Mouse (Mus musculus): ENCODE data around the gene Rapgef5.

Gene Rapgef5

DNA sequence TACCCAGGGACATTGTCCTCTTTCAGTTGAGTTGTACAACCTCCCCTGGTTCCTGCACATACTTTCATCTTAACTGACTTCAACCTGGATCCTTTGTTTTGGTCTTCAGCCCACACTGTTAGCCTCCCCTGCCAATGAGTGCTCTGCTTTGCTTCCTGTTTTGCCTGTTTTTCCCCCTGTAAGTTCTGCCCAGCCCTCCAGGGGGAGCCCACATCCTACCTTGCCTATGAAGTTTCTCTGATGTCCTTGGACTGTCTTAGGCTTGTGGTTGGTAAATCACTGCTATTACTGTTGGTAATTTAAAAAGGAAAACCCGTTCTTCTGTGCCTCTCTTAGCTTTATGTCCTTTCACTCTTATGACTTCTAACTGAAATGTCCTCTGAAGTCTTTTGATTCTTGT, 69.8 kb downstream of the Rapgef5 start:
- POLR2A ChIA-PET: no interaction called here
- CTCF ChIA-PET: interaction anchor here in 3 of 4 experiments (0.7 to 1.4 kb wide), 8 partner anchors 164 to 186 kb away, joined by 3 to 7 read pairs (median 4); no protein-coding TSS in a partner anchor

DNA sequence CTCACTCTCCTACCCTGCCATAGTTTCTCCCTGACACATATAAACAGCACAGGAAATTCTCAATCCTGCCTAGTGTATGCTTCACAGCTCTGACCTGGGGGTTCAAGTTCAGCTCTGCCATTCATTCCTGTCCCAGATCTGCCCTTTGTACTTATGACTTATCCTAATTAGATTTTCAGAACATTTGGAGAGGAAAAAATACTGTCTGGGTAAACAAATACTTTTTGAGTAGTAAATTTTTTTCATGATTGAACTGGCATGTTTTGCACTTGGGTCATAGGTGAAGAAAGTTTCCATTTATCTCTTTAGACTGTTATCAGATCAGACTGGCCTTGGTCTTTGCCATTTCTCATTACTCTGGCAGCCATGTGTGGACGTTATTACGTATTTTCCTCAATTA, 72.9 kb downstream of the Rapgef5 start:
- ChIA-PET POLR2A (no interaction called here), CTCF (no interaction called here)

- POLR2A ChIA-PET: interaction anchor here in 1 of 4 experiments (0.8 kb wide), 1 partner anchor 9 kb away, joined by 3 read pairs; no protein-coding TSS in a partner anchor
- CTCF ChIA-PET: interaction anchor here in 2 of 4 experiments (0.6 to 1.9 kb wide), 10 partner anchors 9 to 192 kb away, joined by 3 to 16 read pairs (median 4); no protein-coding TSS in a partner anchor
Measured at GRCm38 (mm10) chr12:117592019-117592418, 75.7 kb downstream of the Rapgef5 start.

- POLR2A ChIA-PET: interaction anchor here in 2 of 4 experiments (0.5 to 1.3 kb wide), 3 partner anchors 10 to 215 kb away, joined by 3 to 4 read pairs (median 4); no protein-coding TSS in a partner anchor
- CTCF ChIA-PET: interaction anchor here in 2 of 4 experiments (0.6 to 1.9 kb wide), 9 partner anchors 9 to 192 kb away, joined by 3 to 16 read pairs (median 3); no protein-coding TSS in a partner anchor
Measured at GRCm38 (mm10) chr12:117592583-117592982, 76.3 kb downstream of the Rapgef5 start.

DNA sequence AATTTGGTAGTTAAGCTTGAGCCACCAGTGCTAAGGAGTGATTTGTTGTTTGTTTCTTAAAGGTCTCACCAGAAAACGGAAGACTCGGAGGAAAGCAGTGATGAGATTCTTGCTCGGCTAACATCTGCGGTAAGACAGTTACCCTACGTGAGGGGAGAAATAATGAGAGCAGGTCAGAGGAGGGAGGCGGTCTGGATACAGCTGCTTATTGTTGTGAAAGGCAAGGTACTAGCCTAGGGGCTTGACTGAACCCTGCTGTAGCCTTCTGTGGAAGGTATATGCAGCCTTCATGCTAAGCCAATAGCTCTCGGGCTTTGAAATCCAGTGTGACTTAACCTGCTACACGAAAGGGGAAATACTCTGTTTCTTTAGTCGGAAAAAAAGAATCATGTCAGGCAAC, 78.9 kb downstream of the Rapgef5 start:
- ChIA-PET CTCF (interaction anchor here in 1 of 4 experiments (1.3 kb wide), 1 partner anchor 169 kb away, joined by 4 read pairs; no protein-coding TSS in a partner anchor), POLR2A (interaction anchor here in 1 of 4 experiments (2.5 kb wide), 1 partner anchor 14 kb away, joined by 8 read pairs; no protein-coding TSS in a partner anchor)

GRCm38 (mm10) chr12:117598190-117598589, 81.9 kb downstream of the Rapgef5 start:
- ChIA-PET CTCF (no interaction called here), POLR2A (no interaction called here)

- POLR2A ChIA-PET: no interaction called here
- CTCF ChIA-PET: no interaction called here
Measured at GRCm38 (mm10) chr12:117605966-117606365, 89.7 kb downstream of the Rapgef5 start.

- ChIA-PET POLR2A (no interaction called here), CTCF (no interaction called here)
Measured at GRCm38 (mm10) chr12:117612715-117613114, 96.4 kb downstream of the Rapgef5 start.

GRCm38 (mm10) chr12:117619523-117620023, 103.3 kb downstream of the Rapgef5 start:
- CTCF ChIA-PET: no interaction called here
- POLR2A ChIA-PET: interaction anchor here in 1 of 4 experiments (0.6 kb wide), 1 partner anchor 33 kb away, joined by 4 read pairs; no protein-coding TSS in a partner anchor

GRCm38 (mm10) chr12:117622972-117623371, 106.7 kb downstream of the Rapgef5 start:
- CTCF ChIA-PET: no interaction called here
- POLR2A ChIA-PET: no interaction called here

- ChIA-PET CTCF (no interaction called here), POLR2A (interaction anchor here in 1 of 4 experiments (0.7 to 1.1 kb wide), 3 partner anchors 73 to 235 kb away, joined by 3 read pairs; no protein-coding TSS in a partner anchor)
Measured at GRCm38 (mm10) chr12:117627311-117627710, 111.0 kb downstream of the Rapgef5 start.

DNA sequence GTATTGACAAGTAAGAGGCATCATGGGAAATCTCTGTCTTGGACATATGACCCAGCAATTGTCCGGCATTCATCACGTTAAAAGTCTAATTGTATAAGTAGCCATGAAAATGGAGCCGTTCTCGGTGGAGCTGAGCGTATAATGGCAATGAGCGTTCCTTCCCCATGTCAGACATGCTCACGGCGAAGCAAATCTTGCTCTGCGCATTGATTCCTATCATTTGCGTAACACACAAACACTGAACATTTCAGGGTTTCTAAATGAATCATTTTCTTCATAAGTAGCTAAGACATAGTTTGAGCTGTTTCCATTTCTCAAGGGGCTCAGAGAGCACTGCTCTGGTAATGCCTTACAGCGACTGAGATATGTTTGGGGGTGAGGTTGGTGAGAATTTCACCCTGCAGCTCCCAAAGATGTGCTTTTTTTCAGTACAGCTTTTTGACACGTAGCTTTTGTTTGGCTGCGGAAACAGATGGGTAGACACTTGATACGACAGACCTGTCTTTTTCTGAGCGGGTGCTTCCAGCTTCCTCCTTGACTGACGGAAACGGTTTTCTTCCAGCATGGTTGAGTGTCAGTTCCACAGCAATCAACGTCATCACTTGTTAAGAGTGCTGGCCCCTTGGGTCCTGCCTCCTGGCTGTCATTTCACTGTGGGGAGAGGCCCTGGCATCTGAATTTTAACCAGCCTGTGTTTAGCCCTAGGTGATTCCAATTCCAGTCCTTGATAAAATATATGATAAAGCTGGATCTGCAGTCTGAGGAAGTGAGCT, 112.2 kb downstream of the Rapgef5 start:
- ChIA-PET CTCF (no interaction called here), POLR2A (no interaction called here)

DNA sequence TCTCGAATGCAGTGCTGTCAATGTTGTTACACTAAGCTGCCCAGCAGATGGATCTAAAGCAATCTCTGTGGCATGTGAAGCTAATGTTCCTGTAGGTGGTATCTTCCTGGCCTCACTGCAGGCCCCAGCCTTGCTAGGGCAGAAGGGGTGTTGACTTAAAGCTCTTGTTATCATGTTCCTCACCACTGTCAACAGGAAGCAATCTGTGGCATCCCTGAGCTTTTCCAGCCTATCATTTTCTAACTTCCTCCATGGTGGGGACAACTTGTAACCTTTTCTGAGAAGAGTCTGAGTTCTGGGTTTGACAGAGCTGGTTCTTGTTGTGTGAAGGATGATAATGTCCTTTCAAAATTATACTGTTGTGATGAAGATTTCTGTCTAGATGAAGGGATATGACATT, 115.9 kb downstream of the Rapgef5 start:
- CTCF ChIA-PET: interaction anchor here in 1 of 4 experiments (1.9 kb wide), 1 partner anchor 133 kb away, joined by 5 read pairs; no protein-coding TSS in a partner anchor
- POLR2A ChIA-PET: interaction anchor here in 1 of 4 experiments (1.0 kb wide), 1 partner anchor 17 kb away, joined by 3 read pairs; no protein-coding TSS in a partner anchor

- POLR2A ChIA-PET: no interaction called here
- CTCF ChIA-PET: no interaction called here
Measured at GRCm38 (mm10) chr12:117636139-117636772, 120.0 kb downstream of the Rapgef5 start.

DNA sequence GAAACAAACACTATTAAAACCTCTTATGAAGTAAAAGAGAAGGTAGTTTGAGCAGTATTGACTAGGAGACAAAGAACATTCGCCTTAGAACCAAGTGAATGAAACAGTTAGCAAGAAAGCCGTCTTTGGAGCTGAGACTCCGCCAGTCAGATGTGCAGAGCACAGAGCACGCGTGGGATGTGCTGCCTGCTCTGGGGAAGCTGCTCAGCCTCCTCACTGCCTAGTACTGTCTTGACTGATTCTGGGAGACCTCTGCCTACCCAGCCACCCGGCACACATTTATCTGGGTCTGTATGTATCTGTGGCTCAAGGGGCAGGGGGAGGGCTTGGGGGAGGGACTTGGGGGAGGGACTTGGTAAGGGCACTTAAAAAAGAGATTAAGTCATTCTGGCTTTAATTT, 120.7 kb downstream of the Rapgef5 start:
- CTCF ChIA-PET: no interaction called here
- POLR2A ChIA-PET: no interaction called here

DNA sequence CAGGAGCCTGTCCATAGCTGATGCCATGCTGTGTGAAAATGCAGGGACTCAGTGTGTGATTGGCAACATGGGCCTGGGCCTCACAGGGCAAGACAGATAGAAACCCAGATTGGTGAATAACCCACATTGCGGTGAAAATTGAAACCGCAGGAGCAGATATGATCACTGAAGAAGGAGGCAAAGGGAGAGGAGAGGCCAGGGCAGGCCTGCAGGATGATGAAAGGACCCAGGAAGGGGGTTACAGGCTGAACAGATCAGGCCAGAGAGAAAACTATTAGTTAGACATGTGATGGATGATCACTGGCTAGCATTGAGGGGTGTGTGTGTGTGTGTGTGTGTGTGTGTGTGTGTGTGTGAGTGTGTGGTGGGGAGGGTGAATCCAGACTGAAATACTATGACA, 122.6 kb downstream of the Rapgef5 start:
- ChIA-PET CTCF (no interaction called here), POLR2A (no interaction called here)

- CTCF ChIA-PET: no interaction called here
- POLR2A ChIA-PET: no interaction called here
Measured at GRCm38 (mm10) chr12:117639356-117640121, 123.3 kb downstream of the Rapgef5 start.

DNA sequence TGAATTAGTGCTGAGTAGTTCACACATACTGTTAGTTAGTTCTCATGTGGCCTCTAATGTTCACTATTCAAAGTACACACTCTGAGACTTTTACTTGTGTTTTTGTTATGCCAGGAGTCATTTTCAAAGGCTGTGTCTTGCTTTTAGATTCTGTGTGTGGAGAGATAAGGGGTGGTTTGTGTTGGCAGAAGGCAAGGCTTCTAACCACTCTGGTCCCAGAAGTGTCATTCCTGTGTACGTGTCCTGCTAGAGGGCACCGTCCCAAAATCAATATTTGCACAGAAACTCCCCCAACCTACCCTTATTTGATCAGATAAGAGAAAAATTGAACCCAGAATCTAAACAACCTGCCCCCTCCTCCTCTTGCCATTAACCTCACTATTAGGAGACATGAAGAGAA, 126.2 kb downstream of the Rapgef5 start:
- ChIA-PET CTCF (no interaction called here), POLR2A (no interaction called here)

- CTCF ChIA-PET: no interaction called here
- POLR2A ChIA-PET: no interaction called here
Measured at GRCm38 (mm10) chr12:117645771-117646170, 129.5 kb downstream of the Rapgef5 start.
